Comparison of ENCODE assay signal across 15 mouse cellular contexts in genomic region chr11:82886559-82886958, GRCm38 (mm10). TPM values are rescaled to one million over a fixed set of nuclear protein-coding genes. Genes with fewer than 3 reads are reported as not detected.
DNase-seq lines count a peak whose midpoint lies in the region; ATAC-seq and TF ChIP-seq lines count a peak whose summit lies in the region.
"Had no signal": no experiment of that assay in that cellular context is flagged by ENCODE, and none has a peak within 500 bp of the region (broad histone marks: within the 10 kb centered on the region; RNA-seq: fewer than 3 reads in every experiment).

No protein-coding gene starts in this region.

- CTCF ChIA-PET in Patski (lab: Charles Lee) = interaction anchor here (0.7 to 1.4 kb wide), 7 partner anchors 15 to 655 kb away, joined by 3 to 9 read pairs (median 3); partner anchors contain the start of gene Rffl

- peaks cover 16% of the 10 kb centered on the region for H3K36me3 ChIP-seq in intestine, postnatal 0 days (ENCODE audit: control insufficient read depth, insufficient read depth)
- no peaks in the 10 kb centered on the region for H3K36me3 ChIP-seq in intestine, embryonic 16.5 days (ENCODE audit: control insufficient read depth, insufficient read depth, low read length)
- H3K36me3 ChIP-seq: neural tube, embryonic 12.5 days had no signal

- POLR2A ChIA-PET in Patski (lab: Charles Lee) = interaction anchor here (0.8 kb wide), 1 partner anchor 42 kb away, joined by 3 read pairs; no protein-coding TSS in a partner anchor

- H3K9me3 ChIP-seq in intestine, postnatal 0 days (ENCODE audit: control insufficient read depth) = no peaks in the 10 kb centered on the region
- no peaks in the 10 kb centered on the region for H3K9me3 ChIP-seq in intestine, embryonic 16.5 days (ENCODE audit: control insufficient read depth, low read length)
- H3K9me3 ChIP-seq: embryonic facial prominence, embryonic 12.5 days; liver, embryonic 15.5 days; neural tube, embryonic 12.5 days had no signal

- no peak for ATAC-seq in intestine, postnatal 0 days
- no peak for ATAC-seq in intestine, embryonic 16.5 days
- no peak for ATAC-seq in Patski
- ATAC-seq in monocyte, adult 5-6 weeks (replicated peaks; ENCODE audit: insufficient number of reproducible peaks, low FRiP score, low TSS enrichment, poor library complexity, severe bottlenecking) = no peak

- no peak overlapping the region for H3K4me2 ChIP-seq in intestine, postnatal 0 days (replicated peaks; ENCODE audit: low read depth)
- H3K4me2 ChIP-seq in intestine, embryonic 16.5 days (ENCODE audit: low read depth, low read length) = no peak overlapping the region
- H3K4me2 ChIP-seq: embryonic facial prominence, embryonic 12.5 days; liver, embryonic 15.5 days; neural tube, embryonic 12.5 days had no signal

- WGBS in intestine, postnatal 0 days = 94% methylated on average over 3 of the region's 3 CpGs
- 90% methylated on average over 3 of the region's 3 CpGs for WGBS in intestine, embryonic 16.5 days

- peak; percentile 73 for TF ChIP-seq CTCF in intestine, postnatal 0 days (IDR thresholded peaks at IDR 0.05; ENCODE audit: low read depth)
- peak; percentile 64 for TF ChIP-seq CTCF in Patski (IDR thresholded peaks at IDR 0.05)

- no peaks in the 10 kb centered on the region; the same call in 1 of the 2 replicates for H3K4me1 ChIP-seq in intestine, postnatal 0 days (replicated peaks; ENCODE audit: control insufficient read depth, insufficient read depth, low read length)
- H3K4me1 ChIP-seq in intestine, embryonic 16.5 days (ENCODE audit: control insufficient read depth, insufficient read depth, low read length) = peaks cover 14% of the 10 kb centered on the region; the same call in 1 of the 2 replicates

- H3K27ac ChIP-seq in intestine, postnatal 0 days (ENCODE audit: low read depth, low read length) = no peak overlapping the region
- no peak overlapping the region for H3K27ac ChIP-seq in intestine, embryonic 16.5 days (ENCODE audit: low read length)
- H3K27ac ChIP-seq: embryonic facial prominence, embryonic 12.5 days; liver, embryonic 15.5 days; neural tube, embryonic 12.5 days had no signal

- no peaks in the 10 kb centered on the region for H3K27me3 ChIP-seq in intestine, postnatal 0 days (replicated peaks; ENCODE audit: control insufficient read depth, insufficient read depth, low read length)
- peaks cover 2% of the 10 kb centered on the region; the same call in 1 of the 2 replicates for H3K27me3 ChIP-seq in intestine, embryonic 16.5 days (replicated peaks; ENCODE audit: control insufficient read depth, insufficient read depth, low read length)
- no peaks in the 10 kb centered on the region for H3K27me3 ChIP-seq in Patski
- H3K27me3 ChIP-seq: embryonic facial prominence, embryonic 12.5 days; neural tube, embryonic 12.5 days had no signal

- H3K9ac ChIP-seq in intestine, postnatal 0 days (ENCODE audit: low read depth, low read length) = no peak overlapping the region
- H3K9ac ChIP-seq in intestine, embryonic 16.5 days (ENCODE audit: low read depth, low read length) = no peak overlapping the region
- H3K9ac ChIP-seq: embryonic facial prominence, embryonic 12.5 days; liver, embryonic 15.5 days; neural tube, embryonic 12.5 days had no signal

- peak; percentile 17 for DNase-seq in retina, postnatal 1 day
- no peak for DNase-seq in retina, embryonic 14.5 days (ENCODE audit: low spot score)
- no peak for DNase-seq in Patski (ENCODE audit: low read depth, low spot score)
- DNase-seq in adrenal gland, postnatal 4 days (ENCODE audit: low spot score in 2 of 2) = no peak
- DNase-seq: cerebellum, adult 8-10 months; heart, postnatal 14 days; right cerebral cortex, adult 18-20 months; thymus, postnatal 4 days had no signal

- H3K4me3 ChIP-seq in intestine, postnatal 0 days (ENCODE audit: low read depth, low read length) = no peak overlapping the region
- H3K4me3 ChIP-seq in intestine, embryonic 16.5 days (ENCODE audit: low read length) = no peak overlapping the region
- H3K4me3 ChIP-seq: embryonic facial prominence, embryonic 12.5 days; liver, embryonic 15.5 days; neural tube, embryonic 12.5 days had no signal

- in situ Hi-C loops in Patski (cut with MboI; ENCODE audit: low pct_unique_long_range_greater_than_20kb) = loop anchor here (5.0 kb wide), 1 partner anchor 269 kb away; no protein-coding TSS in a partner anchor

RNA-seq across cellular contexts. Expression of gene Rad51d, which starts 3.9 kb away (rescaled TPM):
- polyA plus RNA-seq in intestine, postnatal 0 days (2015; fragmentation: Nextera tagmentation; extraction: Ambion mirVana) = 9.1 and 9.7 TPM in 2 replicates
- polyA plus RNA-seq in intestine, embryonic 16.5 days (2015; fragmentation: Nextera tagmentation; extraction: Ambion mirVana) = 13.9 and 15.0 TPM in 2 replicates
- 20.3 TPM for polyA plus RNA-seq in Patski (2021)
- 10 to 100 TPM; 16.4 to 16.8 TPM for total RNA-seq in adrenal gland, postnatal 4 days (2021)
- 7.7 to 17.1 TPM (median 16.1 TPM) in 3 replicates for total RNA-seq in monocyte, adult 5-6 weeks (2017)

RNA-seq across cellular contexts. Expression of gene Fndc8, which starts 5.4 kb away (rescaled TPM):
- 0.09 and 0.16 TPM in 2 replicates for polyA plus RNA-seq in intestine, postnatal 0 days (2015; fragmentation: Nextera tagmentation; extraction: Ambion mirVana)
- polyA plus RNA-seq in intestine, embryonic 16.5 days (2015; fragmentation: Nextera tagmentation; extraction: Ambion mirVana) = 0.16 and 0.23 TPM in 2 replicates
- polyA plus RNA-seq in Patski (2021) = 0.03 TPM
- total RNA-seq in adrenal gland, postnatal 4 days (2021) = under 1 TPM; 0.23 to 0.25 TPM
- not detected in 3 replicates for total RNA-seq in monocyte, adult 5-6 weeks (2017)
- total RNA-seq: heart, postnatal 14 days; left cerebral cortex, postnatal 10 days had no signal

RNA-seq across cellular contexts. Expression of gene Rffl, which starts 15.5 kb away (rescaled TPM):
- polyA plus RNA-seq in intestine, postnatal 0 days (2015; fragmentation: Nextera tagmentation; extraction: Ambion mirVana) = 9.7 and 9.8 TPM in 2 replicates
- polyA plus RNA-seq in intestine, embryonic 16.5 days (2015; fragmentation: Nextera tagmentation; extraction: Ambion mirVana) = 13.1 and 13.6 TPM in 2 replicates
- polyA plus RNA-seq in Patski (2021) = 12.7 TPM
- total RNA-seq in adrenal gland, postnatal 4 days (2021) = 10 to 100 TPM; 10.6 to 12.0 TPM
- 13.3 to 17.8 TPM (median 16.3 TPM) in 3 replicates for total RNA-seq in monocyte, adult 5-6 weeks (2017)

RNA-seq across cellular contexts. Expression of gene Nle1, which starts 21.7 kb away (rescaled TPM):
- 8.0 and 10.2 TPM in 2 replicates for polyA plus RNA-seq in intestine, postnatal 0 days (2015; fragmentation: Nextera tagmentation; extraction: Ambion mirVana)
- polyA plus RNA-seq in intestine, embryonic 16.5 days (2015; fragmentation: Nextera tagmentation; extraction: Ambion mirVana) = 25.8 and 31.2 TPM in 2 replicates
- 20.4 TPM for polyA plus RNA-seq in Patski (2021)
- total RNA-seq in adrenal gland, postnatal 4 days (2021) = 10 to 100 TPM; 30.7 to 33.4 TPM
- total RNA-seq in monocyte, adult 5-6 weeks (2017) = 0.85 to 13.1 TPM (median 3.6 TPM) in 3 replicates

RNA-seq across cellular contexts. Expression of gene Unc45b, which starts 23.8 kb away (rescaled TPM):
- polyA plus RNA-seq in intestine, postnatal 0 days (2015; fragmentation: Nextera tagmentation; extraction: Ambion mirVana) = 1.6 and 1.9 TPM in 2 replicates
- 2.3 and 2.6 TPM in 2 replicates for polyA plus RNA-seq in intestine, embryonic 16.5 days (2015; fragmentation: Nextera tagmentation; extraction: Ambion mirVana)
- polyA plus RNA-seq in Patski (2021) = not detected
- total RNA-seq in adrenal gland, postnatal 4 days (2021) = 10 to 100 TPM; 14.9 to 15.5 TPM
- total RNA-seq in monocyte, adult 5-6 weeks (2017) = not detected in 3 replicates
